Mouse (Mus musculus): ENCODE results near the gene G3bp2.
"Not testable (repeated sequence)": the region's sequence is repeated elsewhere in the genome, so short reads cannot be mapped to it uniquely, and the experiment has no call there.

The G3bp2 gene

DNA sequence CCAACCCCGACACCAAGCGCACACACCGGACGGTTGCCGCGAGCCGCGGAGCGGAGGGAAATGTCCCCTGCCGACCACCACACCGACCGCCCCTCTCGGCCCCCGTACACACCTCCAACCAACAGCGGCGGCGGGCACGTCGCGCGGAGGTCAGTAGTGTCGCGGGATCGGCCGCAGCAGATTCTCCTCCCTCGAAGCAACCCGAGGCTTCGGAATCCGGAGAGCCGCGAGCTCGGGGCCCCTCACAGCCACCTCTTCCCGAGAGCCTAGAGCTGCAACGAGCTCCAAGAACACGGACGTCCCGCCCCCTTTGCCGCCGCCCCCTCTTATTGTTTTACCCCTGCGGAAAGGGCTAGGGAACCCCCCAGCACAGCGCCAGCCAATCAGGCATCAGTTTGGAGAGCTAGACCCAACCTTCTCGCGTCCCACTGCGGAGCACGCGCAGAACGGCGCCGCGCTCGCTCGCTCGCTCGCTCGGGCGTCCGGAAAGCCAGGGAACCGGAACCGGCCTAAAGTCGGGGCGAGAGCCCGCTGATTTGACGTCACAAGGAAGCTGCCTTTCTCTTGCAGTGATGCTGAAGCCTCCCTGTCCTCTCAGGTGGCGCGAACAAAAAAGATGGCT lies at the start of gene G3bp2:
Gene G3bp2 (minus strand): TSS at position 303 of the 622 bp plus-strand sequence.
- peak; percentile 97 for DNase-seq

GRCm38 (mm10) chr5:92133006-92133405 lies 49.5 kb upstream of the G3bp2 start:
- not testable (repeated sequence) for DNase-seq

DNA sequence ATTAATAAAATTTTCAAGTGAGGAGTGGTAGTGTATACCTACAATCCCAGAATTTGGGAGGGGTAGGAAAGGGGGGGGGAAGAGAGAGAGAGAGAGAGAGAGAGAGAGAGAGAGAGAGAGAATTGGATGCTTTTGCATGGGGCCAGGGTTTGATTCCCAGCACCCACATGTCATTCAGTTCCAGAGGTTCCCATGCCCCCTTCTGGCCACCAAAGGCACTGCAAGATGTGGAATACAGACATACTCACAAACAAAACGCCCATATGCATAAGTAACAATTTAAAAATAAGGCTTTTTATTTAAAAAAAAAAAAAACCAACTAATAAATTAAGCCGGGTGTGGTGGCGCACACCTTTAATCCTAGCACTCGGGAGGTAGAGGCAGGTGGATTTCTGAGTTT lies 48.6 kb upstream of the G3bp2 start:
- no peak for DNase-seq

- no peak for DNase-seq
Measured at GRCm38 (mm10) chr5:92130040-92130682, 46.6 kb upstream of the G3bp2 start.

GRCm38 (mm10) chr5:92129321-92129768 lies 45.8 kb upstream of the G3bp2 start:
- DNase-seq: no peak

DNA sequence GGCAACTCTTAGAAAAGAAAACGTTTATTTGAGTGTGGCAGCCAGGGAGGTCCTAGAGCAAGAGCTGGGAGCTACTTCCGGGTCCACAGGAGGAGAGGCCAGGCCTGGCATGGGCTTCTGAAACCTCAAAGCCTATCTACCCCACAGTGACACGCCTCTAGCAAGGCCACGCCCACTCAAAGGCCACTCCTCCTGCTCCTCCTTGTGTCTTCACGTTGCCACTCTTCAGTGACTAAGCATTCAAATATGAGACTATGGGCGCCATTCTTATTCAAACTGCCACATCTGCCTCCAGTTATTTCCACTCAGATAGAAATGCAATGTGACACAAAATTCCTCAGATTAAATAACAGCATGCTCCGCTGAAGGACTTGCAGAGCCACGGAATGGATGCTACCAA lies 45.1 kb upstream of the G3bp2 start:
- peak; percentile 52 for DNase-seq

DNA sequence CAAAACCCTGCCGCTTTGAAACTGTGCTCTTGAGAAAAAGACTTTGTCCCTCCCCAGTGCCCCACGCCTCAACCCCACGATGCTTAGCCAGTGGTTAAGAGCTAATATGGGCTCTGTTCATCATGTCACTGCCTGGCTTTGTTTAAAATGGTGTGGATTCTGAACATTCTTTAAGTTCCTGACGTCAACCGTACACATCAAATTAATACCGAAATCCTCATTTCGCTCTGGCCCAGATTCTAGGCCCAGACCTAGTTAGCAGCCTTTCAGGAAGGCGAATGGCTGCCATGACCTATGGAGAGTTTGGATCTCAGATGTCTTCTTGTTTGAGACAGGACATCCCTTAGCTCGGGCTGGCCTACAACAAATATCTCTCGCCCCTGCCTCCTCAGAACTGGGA lies 44.2 kb upstream of the G3bp2 start:
- no peak for DNase-seq

- no peak for DNase-seq
Measured at GRCm38 (mm10) chr5:92127141-92127625, 43.7 kb upstream of the G3bp2 start.

GRCm38 (mm10) chr5:92125446-92125845 lies 41.9 kb upstream of the G3bp2 start:
- DNase-seq: no peak

DNA sequence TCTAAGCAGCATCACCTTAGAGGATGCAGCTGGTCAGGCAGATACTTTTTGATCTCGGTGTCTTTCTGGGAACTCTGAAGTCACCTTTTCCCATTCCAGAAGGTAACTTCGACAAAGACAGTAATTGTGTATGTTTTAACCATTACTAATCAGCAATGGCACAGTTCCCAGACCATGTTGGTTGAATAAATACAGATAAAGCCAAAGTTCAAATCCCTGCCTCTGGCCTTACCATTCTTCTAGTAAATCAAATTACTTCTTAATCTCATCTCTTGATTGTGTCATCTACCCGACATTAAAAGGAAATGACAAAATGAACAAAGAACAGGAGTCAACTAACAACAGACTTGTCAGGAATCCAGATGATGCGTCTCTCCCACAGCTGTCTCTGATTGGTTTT lies 38.1 kb upstream of the G3bp2 start:
- no peak for DNase-seq

DNA sequence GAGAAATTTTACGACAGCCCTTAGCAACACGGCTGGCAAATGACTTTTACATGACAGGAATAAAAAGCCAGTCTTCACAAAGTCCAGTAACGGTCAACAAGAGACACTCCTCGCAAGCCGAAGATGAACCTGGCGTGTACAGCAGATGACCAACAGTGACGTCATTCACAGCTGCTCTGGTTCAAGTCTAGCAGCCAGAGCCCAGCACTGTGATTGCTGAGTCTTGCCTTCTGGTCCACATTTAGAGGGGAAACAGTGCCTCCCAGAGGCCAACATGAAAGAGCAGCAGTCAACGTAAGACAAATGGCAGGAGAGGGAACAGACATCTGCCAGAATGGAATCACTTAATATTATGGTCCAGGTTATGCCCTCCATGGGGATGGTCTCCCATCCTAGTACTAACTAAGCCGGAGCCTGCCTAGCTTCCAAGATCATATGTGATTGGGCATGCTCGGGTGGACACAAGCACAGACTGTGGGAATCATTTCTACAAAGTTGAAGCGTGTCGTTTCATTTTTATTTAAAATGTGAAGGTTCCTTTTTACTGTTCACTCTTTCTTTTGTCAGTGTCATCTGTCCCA lies 34.4 kb upstream of the G3bp2 start:
- peak; percentile 77 for DNase-seq

GRCm38 (mm10) chr5:92114939-92115338 lies 31.4 kb upstream of the G3bp2 start:
- no peak for DNase-seq

DNA sequence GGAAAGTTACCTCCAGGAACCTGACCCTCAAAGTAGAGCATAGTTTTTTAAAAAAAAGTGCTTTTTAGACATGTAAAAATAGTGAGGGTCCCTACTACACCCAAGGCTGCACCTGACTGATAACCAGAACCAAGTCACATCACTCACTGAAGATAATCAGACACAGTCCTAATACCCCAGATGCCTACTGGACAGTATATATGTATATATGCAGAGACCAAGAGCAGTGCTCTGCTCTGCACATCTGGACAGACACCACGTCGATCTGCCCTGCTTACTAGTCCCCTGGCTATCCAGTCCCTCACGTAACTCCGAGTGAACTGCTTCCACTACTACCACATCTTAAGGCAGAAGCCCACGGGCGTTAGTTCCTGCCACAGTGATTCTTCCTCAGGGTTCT lies 30.7 kb upstream of the G3bp2 start:
- no peak for DNase-seq

DNA sequence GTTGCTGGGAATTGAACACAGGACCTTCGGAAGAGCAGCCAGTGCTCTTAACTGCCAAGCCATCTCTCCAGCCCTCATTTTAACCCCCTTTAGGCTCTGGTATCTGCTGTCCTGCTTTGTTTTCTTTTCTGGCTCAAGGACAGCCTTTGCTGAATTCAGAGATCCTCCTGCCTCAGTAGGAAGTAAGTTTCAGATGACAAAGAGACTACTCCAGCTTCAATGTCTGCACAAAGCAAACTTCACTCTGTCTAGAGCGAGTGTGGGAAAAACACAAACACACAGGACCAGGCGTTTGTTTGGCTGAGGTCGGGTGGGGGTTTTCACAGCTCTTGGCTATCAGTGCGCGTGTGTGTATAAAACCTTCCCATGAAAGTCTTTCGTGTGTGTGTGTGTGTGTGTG lies 30.0 kb upstream of the G3bp2 start:
- DNase-seq: no peak

DNA sequence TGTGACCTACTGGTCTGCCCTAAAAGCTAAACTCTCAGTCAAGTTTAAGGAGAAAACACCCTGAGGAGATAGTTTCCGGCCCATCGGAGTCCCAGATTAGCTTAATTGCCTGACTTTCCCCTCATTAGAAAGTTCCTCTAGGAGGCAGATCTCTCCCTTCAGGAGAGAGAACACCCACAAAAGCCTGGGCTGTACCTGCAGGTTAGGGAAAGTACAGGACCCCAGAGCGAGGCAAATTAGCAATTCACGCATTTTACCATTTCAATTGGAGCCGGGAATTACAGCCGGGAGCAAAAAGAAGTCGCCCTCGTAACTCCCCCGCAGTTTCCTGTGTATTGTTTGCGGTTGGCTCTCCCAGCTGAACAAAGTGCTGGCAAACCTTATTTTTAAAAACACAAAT lies 29.1 kb upstream of the G3bp2 start:
- no peak for DNase-seq

- DNase-seq: no peak
Measured at GRCm38 (mm10) chr5:92112175-92112574, 28.7 kb upstream of the G3bp2 start.

DNA sequence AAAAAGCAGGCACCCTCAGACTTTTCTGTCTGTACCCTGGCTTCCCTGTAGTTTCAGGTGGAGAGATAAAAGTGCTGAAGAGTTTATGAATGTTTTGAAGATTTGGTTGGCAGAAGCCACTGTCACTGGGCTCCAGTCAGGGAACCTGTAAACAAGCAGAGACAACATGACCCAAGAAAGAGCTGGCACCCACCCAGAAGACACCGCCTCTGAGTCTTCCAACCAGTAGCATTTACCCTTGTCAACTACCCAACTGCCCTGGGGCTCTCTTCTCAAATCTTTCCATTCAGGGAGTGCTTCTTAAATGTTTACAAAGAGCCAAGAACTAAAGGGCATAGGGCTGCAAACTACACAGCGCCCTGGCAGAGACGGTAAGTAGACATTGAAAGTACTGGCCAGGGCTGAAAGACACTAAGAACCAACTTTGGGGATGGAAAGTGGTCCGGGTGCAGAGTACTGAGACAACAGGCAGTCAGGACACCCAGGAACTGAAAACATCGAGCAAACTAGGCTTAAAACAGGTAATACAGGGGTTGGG lies 27.4 kb upstream of the G3bp2 start:
- peak; percentile 27 for DNase-seq

- DNase-seq: no peak
Measured at GRCm38 (mm10) chr5:92107282-92107681, 23.8 kb upstream of the G3bp2 start.

DNA sequence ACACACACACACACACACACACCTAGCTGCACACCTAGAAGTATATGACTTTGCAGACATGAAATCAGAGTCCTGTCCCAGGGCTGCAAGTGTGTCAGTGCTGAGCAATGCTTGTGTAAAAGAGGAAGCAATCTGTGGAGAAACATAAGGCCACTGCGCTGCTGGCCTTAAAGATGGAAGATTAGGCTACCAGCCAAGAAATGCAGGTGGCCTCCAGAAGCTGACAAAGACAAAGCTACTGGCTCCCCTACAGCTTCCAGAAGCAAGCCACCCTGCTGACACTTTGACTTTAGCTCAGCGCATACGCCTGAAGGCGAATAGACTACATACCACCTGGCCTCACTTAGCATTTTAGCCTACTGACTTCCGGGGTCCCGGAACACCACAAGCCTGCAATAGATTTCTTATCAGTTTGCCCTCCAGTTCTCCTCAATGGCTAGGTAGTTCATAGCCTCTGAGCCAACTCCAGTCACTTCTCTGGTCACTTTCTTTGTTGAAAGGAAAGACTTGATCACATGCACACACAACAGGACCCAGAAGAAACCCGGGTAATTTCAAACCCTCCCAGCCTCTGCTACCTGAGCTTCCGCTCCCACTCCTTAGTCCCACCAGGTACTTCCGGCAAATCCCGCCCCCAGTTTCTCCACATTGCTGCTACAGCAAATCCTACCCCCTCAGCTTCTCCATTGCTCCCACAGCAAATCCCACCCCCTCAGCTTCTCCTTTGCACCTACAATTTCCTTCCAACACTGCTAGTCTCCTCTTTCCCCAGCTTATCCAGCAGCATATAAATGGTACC lies 23.0 kb upstream of the G3bp2 start:
- no peak for DNase-seq

DNA sequence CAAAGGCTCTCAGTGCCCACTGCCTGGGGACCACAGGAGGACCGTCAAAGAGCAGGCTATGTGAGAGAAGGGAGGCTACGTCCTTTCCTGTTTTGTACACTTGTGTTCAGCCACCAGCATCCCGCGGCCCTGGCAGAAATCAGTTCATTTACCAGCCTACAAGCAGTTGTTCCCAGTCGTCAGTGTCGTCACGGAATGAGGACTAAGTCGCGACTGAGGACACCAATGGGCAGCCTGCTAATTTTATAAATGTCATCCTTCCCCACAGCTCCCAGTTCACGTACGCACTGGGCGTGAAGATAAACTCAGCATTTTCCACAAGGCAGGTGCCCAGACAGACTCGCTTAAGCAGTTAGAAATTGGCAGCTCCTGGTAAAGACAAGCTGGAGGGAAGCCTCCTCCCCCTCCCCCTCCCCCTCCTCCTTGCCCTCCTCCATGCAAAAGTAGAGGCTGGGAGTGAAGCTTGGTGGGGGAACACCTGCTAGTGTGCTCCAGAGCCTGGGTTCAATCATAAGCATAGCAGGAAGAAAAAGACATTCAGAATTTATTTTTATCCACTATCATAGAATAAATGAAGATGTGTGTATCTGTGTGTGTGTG lies 20.4 kb upstream of the G3bp2 start:
- no peak for DNase-seq

GRCm38 (mm10) chr5:92103062-92103461 lies 19.5 kb upstream of the G3bp2 start:
- no peak for DNase-seq

DNA sequence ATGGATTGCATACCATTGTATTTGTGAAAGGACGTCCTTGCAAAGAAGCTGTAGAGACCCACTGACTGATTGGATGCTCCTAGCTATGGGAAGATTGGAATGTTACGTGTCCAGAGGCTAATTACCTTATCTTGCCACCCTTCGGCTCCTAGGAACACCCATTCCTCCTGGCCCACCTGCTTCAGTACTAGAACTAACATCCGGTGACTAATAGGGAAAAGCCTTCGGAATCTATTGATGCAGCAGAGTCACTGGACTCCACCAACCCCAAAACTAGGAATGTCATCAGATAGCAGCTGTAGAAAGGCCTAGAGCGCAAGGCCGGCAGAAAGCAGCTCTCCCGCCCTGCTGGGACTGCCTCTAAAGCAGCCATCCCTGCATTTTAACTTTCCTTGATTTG lies 18.1 kb upstream of the G3bp2 start:
- no peak for DNase-seq
